Mouse (Mus musculus) ovary, postnatal 10 days (tissue): Measurements from ENCODE around the gene 1520401A03Rik.
A peak's percentile ranks its signal among the peaks of the same experiment; 100 is the strongest.
"Not testable (repeated sequence)": the region's sequence is repeated elsewhere in the genome, so short reads cannot be mapped to it uniquely, and the experiment has no call there.

ENCODE experiments used
- DNase-seq: peaks from one replicate; pipeline ENCODE4 v3.0.0; 2022; ENCODE audit warnings: low spot score

The 1520401A03Rik gene

DNA sequence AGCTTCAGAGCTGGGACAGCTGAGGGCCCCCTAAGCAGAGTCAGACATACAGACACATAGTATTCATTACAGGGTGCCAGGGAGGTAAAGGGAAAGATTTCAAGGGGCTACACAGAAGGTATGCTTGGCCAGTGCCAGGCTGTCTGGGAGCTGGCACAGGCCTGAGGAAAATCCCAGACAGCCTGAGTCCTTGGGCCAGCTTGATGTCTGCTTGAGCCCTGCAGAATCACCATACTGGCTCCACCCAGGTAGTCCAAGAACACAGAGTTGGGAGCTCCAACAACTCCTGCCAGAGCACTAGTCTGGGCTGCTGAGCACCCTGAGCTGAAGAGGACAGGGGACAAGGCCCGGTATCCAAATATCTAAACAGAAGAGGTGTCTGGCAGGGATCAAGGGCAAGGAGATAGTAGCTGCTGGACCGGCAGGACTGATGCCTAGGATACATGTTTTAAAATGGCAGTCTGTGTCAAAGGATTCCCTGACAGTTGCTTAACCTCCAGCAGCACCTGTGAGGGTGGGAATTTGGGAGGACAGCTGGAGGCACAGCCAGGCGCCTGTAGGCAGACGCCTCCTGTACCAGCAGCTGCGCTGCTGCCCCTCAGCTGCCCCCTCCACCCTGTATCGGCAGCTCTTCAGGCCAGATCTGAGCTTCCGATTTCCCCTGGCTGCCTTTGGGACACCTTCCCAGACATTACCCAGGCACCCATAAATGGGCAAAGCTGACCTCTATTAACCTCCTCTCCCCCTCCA is at the start of gene 1520401A03Rik:
Gene 1520401A03Rik, minus strand, starts transcription at position 408 of the 750 bp plus-strand sequence.
- DNase-seq: no peak

DNA sequence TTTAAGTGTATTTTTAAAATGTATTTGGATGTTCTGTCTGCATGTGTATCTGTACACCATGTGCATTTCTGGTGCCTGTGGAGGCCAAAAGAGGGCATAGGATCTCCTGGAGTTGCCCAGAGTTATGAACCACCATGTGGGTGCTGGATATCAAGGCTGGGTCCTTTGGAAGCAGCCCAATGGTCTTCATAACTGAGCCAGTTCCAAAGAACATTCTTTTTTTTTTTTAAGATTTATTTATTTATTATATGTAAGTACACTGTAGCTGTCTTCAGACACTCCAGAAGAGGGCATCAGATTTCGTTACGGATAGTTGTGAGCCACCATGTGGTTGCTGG is 49.6 kb upstream of the 1520401A03Rik start:
- not testable (repeated sequence) for DNase-seq

DNA sequence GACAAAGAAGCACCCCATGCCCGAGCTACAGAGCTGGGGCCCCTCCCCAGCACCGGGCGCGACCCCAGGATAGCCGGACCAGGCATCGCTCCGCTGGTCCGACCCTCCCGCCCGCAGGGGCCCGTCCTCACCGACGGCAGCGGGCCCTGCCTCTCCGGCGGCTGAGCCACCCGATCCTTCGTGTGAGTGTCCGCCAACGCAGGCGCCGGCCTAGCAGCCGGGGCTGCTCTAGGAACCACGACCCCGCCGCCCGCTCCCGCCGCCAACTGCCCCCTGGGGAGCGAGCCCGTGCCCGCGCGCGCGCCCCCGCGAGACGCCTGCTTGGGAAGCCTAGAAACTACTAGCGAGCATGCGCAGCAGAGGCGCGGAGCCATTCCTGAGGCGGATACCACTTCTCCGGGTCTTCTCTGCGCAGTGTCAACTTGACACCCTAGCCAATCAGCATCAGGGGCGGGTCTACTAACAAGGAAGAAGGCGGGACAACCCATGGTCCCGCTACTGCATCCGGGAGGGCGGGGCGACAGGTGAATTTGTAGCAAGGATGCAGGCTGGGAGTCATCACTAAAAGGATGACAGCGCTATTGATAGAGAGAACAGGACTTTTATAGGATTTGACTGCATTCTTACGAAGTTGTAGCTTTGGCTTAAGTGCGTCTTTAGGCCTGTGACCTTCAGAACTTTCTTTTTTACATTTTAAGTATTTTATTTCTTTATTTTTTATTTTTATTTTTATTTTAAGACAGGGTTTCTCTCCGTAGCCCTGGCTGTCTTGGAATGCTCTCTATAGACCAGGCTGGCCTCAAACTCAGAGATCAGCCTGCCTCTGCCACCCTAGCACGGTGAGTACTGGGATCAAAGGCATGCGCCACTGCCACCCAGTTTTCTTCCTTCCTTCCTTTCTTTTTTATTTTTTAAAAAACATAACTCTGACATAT is 49.0 kb upstream of the 1520401A03Rik start, which contains the start of gene Flywch1:
Gene Flywch1, minus strand, starts transcription at position 319 of the 935 bp plus-strand sequence.
- peak; percentile 94 for DNase-seq

DNA sequence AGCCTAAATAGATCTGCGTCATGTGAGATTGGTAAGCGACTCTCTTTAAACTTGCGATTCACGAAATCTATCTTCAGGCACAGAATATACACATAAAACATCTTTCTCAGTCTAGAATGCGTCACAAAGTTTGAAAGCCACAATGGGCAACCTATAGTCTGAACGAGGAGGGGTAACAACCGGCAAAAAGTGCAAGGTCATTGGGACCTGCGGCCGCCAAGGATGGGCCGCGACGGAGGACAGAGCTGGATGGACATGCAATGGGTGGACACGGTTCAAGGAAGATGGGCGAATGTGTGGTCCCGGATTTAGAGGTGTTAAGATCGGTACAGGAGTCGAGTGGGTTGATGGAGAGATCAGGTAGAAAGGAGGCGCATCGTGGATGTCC is 48.3 kb upstream of the 1520401A03Rik start:
- DNase-seq: no peak

DNA sequence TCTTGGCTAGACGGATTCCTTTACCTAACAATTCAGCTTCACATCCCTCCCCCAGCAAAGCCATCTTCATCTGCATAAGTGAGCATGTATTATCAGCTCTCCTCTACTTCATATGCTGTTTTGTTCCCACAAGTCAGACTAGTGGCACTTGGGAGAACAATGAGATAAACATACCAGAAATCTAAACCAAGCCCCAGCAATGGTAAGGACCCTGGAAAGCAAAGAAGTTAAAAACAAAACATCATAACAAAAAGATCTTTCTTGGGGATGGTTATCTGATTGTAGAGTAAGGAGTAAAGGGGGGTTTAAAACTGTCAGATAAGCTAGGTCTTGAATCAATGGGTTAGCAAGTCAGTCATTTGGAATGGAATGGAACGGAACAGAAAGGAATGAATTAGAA is 47.9 kb upstream of the 1520401A03Rik start:
- no peak for DNase-seq

DNA sequence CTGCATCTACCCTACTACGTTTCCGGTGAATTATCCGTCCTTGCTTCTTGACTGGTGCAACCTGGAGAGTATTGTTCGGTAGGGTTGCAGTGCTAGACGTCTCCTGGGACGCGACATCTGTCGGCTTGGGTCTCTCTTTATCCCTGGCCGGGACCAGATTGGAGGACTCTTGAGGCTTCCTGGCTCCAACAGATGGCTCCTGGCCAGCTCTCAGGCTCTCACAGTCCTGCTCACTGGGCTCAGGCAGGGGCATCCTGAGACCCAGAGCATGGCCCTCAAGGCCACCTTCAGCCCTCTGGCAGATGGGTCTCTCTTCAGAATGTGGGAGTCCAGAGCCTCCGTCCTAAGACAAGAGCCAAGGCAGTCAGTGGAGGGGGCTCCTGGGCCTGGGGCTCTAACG is 40.4 kb upstream of the 1520401A03Rik start:
- DNase-seq: no peak

DNA sequence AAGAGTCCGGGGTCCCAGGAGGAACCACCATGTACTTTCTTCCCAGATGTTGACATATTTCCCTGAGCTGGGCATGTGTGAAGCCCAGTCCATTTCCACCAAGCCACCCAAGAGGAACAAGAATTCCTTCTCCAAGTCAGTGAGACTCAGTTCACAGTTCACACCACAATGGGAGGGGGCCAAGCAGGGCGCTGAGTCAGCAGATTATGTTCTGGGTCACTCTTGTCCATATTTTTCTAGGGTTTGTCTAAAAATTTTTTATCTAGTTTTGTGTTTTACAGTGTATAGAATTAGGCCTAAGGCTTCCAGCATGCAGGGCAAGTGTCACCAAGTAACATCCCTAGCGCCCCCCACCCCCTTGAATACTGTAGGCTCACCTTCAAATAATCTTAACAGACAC is 38.6 kb upstream of the 1520401A03Rik start:
- DNase-seq: no peak

DNA sequence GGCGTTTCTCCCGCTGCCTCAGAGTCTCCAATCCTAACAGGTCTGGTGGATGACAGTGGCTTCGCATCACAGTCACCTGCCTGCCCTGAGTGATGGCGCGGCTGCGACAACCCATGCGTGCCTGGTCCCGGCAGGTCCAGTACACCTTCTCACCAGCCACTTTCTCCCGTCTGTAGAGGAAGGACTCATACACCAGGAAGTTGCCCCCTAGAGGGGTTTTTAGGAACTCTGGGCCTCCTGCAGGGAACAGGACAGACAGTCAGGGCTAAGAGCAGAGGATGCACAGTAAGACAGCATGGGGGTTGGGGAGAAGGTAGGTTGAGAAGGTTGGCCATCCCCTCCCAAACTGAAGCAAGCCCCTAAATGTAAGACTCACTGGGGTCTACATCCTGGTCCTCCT is 37.6 kb upstream of the 1520401A03Rik start:
- no peak for DNase-seq

DNA sequence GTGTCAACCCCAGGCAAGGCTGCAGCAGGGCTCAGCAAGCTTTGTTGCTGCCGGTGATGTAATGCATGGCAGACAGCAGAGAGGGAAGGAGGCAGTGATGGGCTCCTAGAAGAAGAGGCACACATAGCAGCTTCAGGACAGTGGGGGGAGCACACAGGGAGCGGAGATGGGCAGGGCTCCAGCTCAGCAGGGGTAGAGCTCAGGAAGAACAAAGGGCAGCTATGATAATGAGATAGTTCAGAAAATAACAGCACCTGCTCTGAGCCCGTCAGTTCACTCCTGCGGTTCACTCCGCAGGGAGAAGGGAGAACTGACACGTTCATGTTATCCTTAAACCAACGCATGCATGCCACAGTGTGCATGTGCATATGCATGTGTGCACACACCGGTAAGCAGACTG is 36.2 kb upstream of the 1520401A03Rik start:
- DNase-seq: no peak

DNA sequence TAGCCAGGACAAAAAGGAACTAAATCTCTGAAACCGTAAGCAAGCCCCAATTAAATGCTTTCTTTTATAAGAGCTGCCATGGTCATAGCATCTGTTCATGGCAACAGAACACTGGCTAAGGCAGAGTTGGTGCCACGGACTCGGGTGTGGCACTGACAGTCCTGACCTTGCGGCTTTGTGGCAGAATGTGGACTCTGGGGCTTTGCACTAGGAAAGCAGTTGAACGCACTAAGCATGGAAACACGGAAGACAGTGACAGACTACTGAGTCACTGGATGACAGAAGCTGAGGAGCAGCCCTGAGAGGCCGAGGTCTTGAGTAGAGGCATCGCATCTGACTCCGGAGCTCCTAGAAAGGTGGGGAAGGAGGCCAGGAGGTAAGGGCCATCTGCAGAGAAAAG is 35.0 kb upstream of the 1520401A03Rik start:
- DNase-seq: no peak

DNA sequence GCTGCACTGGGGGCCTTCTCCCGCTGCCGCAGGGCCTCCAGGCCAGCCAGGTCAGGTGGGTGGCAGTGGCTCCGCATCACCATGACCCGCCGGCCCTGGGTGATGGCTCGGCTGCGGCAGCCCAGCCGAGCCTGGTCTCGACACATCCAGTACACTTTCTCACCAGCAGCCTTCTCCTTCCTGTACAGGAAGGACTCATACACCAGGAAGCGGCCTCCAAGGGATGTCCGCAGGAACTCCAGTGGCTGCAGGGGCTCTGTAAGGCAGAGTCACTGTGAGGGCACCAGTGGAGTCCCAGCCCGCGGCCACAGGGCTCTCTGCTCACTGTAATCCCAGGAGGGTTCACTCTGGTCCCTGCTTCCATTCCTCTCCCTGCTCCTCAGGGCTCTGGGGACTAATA is 33.1 kb upstream of the 1520401A03Rik start:
- DNase-seq: no peak

DNA sequence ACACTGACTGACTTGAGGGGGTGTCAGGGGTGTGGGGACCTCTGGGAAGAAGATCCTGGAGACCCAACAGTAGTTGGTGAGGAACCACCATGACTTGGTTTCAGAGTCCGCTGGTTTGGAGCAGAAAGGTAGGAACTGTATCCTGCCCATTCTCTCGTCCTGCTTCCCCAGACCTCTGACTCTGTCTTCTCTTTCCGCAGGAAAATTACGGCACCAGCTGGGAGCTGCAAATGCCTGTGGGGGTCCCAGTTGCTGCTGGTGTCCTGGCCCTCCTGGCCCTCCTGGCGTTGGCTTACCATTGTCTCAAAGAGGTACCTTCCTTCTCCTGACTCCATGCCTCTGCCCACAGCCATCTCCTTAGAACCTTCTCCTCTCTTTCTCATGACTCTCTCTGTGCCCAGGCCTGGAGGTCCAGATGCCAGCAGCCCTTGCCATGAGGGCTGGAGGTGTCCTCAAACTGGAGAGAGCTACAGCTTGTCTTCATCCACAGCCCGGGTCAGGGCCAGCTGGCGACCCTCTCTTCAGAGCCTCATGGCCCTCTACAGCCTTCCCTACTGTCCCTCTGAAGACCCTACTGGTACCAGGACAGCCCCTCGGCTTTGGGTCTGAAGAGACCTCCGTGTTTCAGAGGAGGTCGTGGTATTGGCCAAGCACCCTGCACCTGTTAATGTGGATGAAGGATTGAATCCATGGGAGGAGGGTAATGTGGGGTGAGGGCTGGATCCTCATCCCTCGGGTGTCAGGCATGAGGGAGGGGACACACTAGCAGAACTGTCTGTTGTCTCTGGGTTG is 27.0 kb upstream of the 1520401A03Rik start:
- DNase-seq: no peak

DNA sequence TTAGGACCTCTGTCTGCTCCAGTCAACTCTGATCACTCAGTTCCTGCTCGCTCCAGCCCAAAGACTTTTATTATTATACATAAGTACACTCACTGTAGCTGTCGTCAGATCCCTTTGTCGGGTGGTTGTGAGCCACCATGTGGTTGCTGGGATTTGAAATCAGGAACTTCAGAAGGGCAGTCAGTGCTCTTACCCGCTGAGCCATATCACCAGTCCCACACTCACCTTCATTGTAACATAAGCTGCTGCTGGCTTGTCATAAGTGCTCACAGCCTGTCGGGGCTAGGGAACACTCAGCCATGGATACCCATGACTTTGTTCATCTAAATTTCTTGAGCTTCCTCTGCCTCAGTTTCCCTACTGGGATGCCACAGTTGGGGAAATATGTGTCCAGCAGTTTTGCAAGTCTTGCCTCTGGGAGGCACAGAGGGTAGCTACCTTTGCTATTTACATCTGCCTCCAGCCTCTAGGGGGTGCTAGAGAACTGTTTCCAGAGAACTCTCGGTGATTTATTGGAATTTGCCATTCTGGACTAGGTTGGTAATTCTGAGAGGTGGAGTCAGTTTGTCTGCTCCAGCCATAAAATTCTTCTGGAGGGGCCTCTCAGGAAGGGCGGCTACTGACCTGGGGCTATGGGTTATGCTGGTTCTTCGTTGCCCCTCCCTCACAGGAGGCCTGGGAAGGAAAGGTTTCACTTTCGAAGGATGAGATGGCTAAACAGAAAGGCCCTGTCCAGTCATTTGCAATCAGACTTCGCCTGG is 26.2 kb upstream of the 1520401A03Rik start:
- no peak for DNase-seq

DNA sequence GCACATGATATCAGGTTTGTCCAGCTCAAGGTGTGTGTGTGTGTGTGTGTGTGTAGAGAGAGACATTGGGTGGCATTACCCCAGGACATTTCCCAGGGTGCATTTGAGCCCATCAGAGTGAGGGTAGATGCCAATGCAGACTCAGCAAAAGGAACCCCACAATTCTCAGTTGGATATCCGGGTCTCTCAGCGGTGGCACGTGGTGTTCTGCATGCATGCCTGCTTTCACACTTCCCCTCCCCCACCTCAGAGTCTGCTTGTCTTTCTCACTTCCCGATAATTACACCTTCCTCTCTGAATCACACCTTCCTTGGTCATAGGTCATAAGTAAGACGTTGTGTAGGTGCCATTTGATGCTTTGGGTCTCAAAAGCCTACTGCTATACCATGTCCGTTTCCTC is 25.4 kb upstream of the 1520401A03Rik start:
- DNase-seq: no peak

DNA sequence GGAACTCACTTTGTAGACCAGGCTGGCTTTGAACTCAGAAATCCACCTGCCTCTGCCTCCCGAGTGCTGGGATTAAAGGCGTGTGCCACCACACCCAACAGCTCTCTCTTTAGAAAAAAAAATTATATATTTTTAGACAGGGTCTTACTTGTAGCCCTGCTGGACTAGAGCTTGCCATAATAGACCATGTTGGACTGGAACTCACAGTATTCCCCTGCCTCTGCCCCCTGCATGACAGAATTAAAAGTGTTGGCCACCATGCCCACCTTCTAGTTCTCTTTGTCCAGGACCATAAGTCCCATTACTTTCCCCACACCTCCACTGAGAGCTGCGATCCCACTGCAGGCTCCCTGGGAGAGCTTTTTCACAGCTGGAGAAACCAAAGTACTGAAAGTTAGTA is 24.9 kb upstream of the 1520401A03Rik start:
- no peak for DNase-seq

DNA sequence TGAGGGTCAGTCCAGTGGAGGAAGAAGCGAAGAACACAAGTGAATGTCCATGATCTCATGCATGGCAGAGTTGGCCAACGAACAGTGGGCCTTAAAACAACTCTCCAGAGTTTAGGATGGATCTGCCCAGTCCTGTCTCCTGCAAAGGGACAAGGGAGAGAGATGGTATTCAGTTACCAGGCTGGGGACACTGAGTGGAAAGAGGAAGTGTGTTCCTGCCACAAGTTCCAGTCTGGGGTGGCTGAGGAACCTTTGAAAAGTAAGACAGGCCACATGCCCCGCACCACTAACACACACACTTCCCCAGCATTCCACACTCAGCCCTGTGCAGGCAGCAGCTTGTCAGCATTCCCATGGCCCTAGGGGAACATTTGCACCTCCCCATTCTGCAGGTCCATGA is 24.2 kb upstream of the 1520401A03Rik start:
- DNase-seq: no peak

DNA sequence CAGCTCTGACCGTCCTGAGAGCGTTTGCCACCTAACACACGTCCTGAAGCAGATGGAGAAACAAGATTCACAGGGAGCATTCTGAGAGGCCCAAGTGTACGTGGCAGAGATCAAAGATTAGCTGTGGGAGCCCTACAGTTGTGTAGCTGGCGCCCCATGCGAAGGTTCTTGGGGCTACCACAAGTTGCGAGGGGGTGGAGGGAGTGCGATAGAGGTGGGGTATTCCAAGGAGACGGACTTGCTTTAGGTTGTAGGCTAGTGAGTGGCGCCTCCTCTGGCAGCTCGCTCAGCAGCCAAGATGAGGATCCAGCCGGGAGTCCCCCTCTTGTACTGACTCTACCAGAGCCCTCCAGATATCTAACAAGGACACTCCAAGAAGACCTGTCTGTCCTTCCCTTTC is 23.7 kb upstream of the 1520401A03Rik start:
- DNase-seq: no peak

DNA sequence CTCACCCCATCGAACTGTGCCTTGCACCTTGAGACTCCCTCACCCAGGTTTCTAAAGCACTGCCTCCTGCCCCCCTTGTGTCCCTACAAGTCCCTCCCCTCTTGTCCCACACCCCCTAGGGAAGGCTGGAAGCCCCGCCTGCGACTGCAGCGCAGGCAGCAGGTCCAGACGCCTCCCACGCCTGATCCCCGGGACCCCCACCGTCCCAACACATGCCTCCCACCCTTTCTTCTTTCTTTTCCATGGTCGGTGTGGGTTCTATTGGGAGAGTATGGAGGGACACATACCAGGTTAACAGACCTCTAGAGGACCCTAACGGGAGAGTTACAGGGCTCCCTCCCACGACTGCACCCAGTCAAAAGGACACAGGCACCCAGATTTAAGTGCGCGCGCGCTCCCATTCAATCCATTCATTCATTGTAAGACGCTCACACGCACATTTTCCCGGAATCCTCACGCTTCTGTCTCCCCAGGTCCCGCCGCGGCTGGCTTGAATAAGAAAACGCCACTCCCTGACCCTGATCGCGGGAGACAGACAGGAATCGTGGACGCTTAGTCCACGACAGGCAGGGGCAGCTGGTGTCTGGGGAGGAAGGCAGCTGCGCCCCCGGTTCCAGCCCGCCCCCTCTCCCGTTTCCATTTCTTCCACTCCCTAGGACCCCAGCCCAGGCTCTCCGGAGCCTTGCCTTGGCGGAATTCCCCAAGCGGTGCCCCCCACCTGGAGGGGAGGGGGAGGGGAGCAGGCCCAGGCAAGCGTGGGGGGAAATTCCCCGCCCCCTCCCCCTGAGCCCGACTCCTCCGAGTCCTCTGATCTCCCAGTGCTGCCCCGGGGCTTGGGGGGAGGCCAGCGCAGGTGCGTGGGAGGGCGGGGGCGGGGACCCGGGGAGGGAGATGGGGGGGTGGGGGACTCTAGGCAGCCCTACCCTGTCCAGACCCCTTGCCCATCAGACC is 23.0 kb upstream of the 1520401A03Rik start, which contains the start of gene Kremen2:
Gene Kremen2, minus strand, starts transcription at position 533 of the 951 bp plus-strand sequence.
- no peak for DNase-seq

DNA sequence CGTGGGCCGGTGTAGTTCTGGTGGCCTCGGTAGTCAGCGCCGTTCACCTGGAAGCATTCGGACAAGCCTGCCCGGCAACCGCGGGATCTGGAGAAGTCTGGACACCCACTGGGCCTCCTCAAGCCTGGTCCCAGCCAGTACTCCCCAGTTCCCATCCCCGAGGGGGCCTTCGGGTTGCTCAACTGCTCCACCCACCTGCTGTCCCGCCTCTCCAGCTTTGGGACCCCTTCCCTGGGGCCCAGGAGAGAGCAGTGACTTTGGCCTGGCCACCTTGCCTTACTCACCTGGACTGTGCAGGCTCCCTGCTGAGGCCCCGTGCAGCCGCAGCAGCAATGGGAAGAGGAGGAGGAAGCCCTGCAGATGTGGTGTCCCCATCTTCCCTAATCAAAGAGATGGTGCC is 22.1 kb upstream of the 1520401A03Rik start:
- no peak for DNase-seq

DNA sequence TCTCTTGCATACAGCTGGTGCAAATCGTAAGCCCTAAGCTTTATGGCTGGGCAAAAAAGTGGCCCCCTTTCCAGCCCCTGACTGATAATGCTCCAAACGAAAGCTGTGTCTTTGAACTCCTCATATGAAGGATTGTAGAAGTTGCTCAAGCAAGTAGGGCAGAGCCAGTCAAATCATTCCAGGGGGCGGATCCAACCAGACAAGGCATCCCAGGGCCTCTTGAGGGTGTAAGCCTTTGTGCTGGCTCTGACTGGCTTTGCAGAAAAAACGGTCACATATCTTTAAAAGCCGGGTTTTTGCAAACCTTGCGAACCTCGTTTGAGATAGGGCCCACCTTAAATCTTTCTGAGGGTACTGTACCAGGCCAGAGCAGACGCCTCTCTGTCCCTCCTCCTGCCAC is 21.5 kb upstream of the 1520401A03Rik start:
- DNase-seq: no peak
